Mouse (Mus musculus) lung, postnatal 0 days (tissue): ENCODE measurements around the gene 2300009A05Rik. TPM values are rescaled to one million over a fixed set of nuclear protein-coding genes. Genes with fewer than 3 reads are reported as not detected.

Experiments used
- ATAC-seq: fragments of 200-750 bp; cut with Nextera tagmentation; 2 replicates; pipeline ENCODE4 v1.8.0; 2017; ENCODE audit warnings: moderate library complexity
- DNase-seq: peaks from one replicate; pipeline ENCODE4 v3.0.0-alpha.2; 2016; ENCODE audit warnings: low spot score
- H3K27ac ChIP-seq: fragments of 300-500 bp; sonication (generic); 2 replicates; pipeline ENCODE4 v1.5.1; 2014; ENCODE audit warnings: antibody characterized with exemption, mild to moderate bottlenecking, low read length, mixed read lengths
- H3K27me3 ChIP-seq: fragments of 300-500 bp; sonication (generic); replicated peaks from 2 replicates; pipeline ENCODE4 v1.6.1; 2014; ENCODE audit warnings: low read length, mixed read lengths; ENCODE audit not compliant: insufficient read depth
- H3K36me3 ChIP-seq: fragments of 300-500 bp; sonication (generic); 2 replicates; pipeline ENCODE4 v1.6.1; 2014; ENCODE audit warnings: low read length, mixed read lengths; ENCODE audit not compliant: insufficient read depth
- H3K4me1 ChIP-seq: fragments of 300-500 bp; sonication (generic); 2 replicates; pipeline ENCODE4 v1.6.1; 2014; ENCODE audit warnings: antibody characterized with exemption, low read depth, low read length, mixed read lengths; ENCODE audit not compliant: insufficient read depth
- H3K4me2 ChIP-seq: fragments of 300-500 bp; sonication (generic); replicated peaks from 2 replicates; pipeline ENCODE4 v1.6.1; 2014; ENCODE audit warnings: low read depth, mild to moderate bottlenecking, low read length, moderate library complexity, mixed read lengths
- H3K4me3 ChIP-seq: fragments of 300-500 bp; sonication (generic); 2 replicates; pipeline ENCODE4 v1.5.1; 2014; ENCODE audit warnings: low read depth, low read length
- H3K9ac ChIP-seq: fragments of 300-500 bp; sonication (generic); replicated peaks from 2 replicates; pipeline ENCODE4 v1.6.1; 2014; ENCODE audit warnings: low read depth, mild to moderate bottlenecking
- H3K9me3 ChIP-seq: fragments of 300-500 bp; sonication (generic); 2 replicates; pipeline ENCODE4 v1.6.1; 2016; ENCODE audit warnings: low read length, mixed read lengths
- CTCF ChIP-seq: IDR thresholded peaks from 2 replicates; pipeline ENCODE4 v1.5.1; 2016; ENCODE audit warnings: antibody characterized with exemption, mild to moderate bottlenecking
- EP300 ChIP-seq: IDR thresholded peaks from 2 replicates; pipeline ENCODE4 v1.6.1; 2016; ENCODE audit warnings: antibody characterized with exemption, mild to moderate bottlenecking, control low read depth
- WGBS: fragments of 180-500 bp; shearing (Covaris S2); extraction: QIAGEN DNeasy Blood & Tissue Kit; methylation state at CpG from one replicate; pipeline ENCODE4 v1.1.7; 2014; 5-methylcytosine and 5-hydroxymethylcytosine counted together
- polyA plus RNA-seq: library from polyadenylated mRNA; unstranded; fragments of >200 nt; fragmentation: Nextera tagmentation; extraction: Ambion mirVana; gene quantifications from 2 replicates; pipeline ENCODE4 v1.2.1, GENCODE M21; 2015

The 2300009A05Rik gene
- polyA plus RNA-seq, 1 experiment from 2014 or later: 57.5 TPM

DNA sequence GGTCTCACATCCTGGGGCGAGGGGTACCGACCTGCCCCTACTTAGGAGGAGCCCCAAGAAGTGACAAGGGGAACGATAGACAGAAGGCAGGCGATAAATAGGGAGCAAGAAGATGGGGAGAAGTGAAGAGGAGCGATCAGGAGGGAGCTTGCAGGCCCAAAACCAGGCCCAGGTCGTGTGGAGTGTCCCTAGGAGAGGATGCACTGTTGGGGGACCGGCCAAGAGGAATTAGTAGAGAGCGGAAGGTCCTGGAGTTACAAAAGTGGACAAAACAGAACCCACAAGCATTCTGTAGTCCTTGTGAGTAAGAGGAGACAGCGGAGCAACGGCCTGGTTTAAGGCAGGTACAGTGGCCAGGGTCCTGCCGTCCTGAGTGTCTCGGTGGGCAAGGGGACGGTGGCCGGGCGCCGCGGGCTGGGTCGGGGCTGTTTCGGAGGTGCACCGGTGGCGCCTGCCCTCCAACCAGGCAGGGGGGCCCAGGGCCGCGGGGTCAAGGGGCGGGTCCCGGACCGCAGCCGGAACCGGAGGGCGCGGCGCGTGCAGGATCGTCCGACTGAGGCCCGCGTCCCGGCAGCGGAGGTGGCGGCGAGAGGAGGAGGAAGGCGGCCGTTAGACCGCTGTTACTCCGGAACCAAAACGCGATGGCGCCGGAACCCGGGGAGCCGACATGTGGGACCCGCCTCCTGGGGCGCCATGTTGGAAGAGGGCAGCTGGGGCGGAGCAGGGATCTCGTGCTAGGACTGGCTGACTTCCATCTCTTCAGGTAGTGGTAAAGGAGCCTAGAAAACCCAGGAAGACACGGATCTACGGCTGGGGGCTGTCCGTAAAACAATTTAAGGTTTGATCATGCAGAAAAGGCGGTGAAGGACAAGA is 21.5 kb downstream of the 2300009A05Rik start, which contains the start of gene Map2k5:
Map2k5 (minus strand) TSS at position 633 of the 873 bp plus-strand sequence.
- TF ChIP-seq CTCF (no peak), EP300 (no peak)
- no peaks in the 10 kb centered on the region for H3K9me3 ChIP-seq
- peak within 1 kb of the TSS; percentile 80 for H3K4me2 ChIP-seq
- H3K36me3 ChIP-seq: 0 out of 2 replicates have a peak, but pooled peaks cover 2% of the 10 kb centered on the region
- ATAC-seq (peak; percentile 97), DNase-seq (peak; percentile 93)
- peak within 1 kb of the TSS; percentile 80 for H3K4me3 ChIP-seq
- under 1% methylated on average over 41 of the region's 58 CpGs for WGBS
- peak within 1 kb of the TSS; percentile 72 for H3K9ac ChIP-seq
- H3K4me1 ChIP-seq: peaks cover 8% of the 10 kb centered on the region; the same call in 1 of the 2 replicates
- no peaks in the 10 kb centered on the region for H3K27me3 ChIP-seq
- peak within 1 kb of the TSS; percentile 90 for H3K27ac ChIP-seq

GRCm38 (mm10) chr9:63373315-63373714 is 25.7 kb downstream of the 2300009A05Rik start:
- H3K4me3 ChIP-seq: no peak overlapping the region
- WGBS: 64% methylated on average over 2 of the region's 2 CpGs
- DNase-seq (no peak), ATAC-seq (no peak)
- 0 out of 2 replicates have a peak, but pooled peaks cover 2% of the 10 kb centered on the region for H3K36me3 ChIP-seq
- H3K9me3 ChIP-seq: no peaks in the 10 kb centered on the region
- no peak overlapping the region for H3K4me2 ChIP-seq
- H3K27ac ChIP-seq: no peak overlapping the region
- H3K27me3 ChIP-seq: no peaks in the 10 kb centered on the region
- peaks cover 8% of the 10 kb centered on the region; the same call in 1 of the 2 replicates for H3K4me1 ChIP-seq
- TF ChIP-seq CTCF: no peak
- TF ChIP-seq EP300: no peak
- H3K9ac ChIP-seq: no peak overlapping the region

GRCm38 (mm10) chr9:63372541-63372940 is 26.5 kb downstream of the 2300009A05Rik start:
- H3K27me3 ChIP-seq: no peaks in the 10 kb centered on the region
- DNase-seq (no peak), ATAC-seq (no peak)
- TF ChIP-seq CTCF: no peak
- TF ChIP-seq EP300: no peak
- 0 out of 2 replicates have a peak, but pooled peaks cover 2% of the 10 kb centered on the region for H3K36me3 ChIP-seq
- no peak overlapping the region for H3K27ac ChIP-seq
- no peak overlapping the region for H3K4me2 ChIP-seq
- no peak overlapping the region for H3K9ac ChIP-seq
- 80% methylated on average over 8 of the region's 8 CpGs for whole genome bisulfite sequencing
- H3K9me3 ChIP-seq: no peaks in the 10 kb centered on the region
- H3K4me1 ChIP-seq: peaks cover 8% of the 10 kb centered on the region; the same call in 1 of the 2 replicates
- no peak overlapping the region for H3K4me3 ChIP-seq

DNA sequence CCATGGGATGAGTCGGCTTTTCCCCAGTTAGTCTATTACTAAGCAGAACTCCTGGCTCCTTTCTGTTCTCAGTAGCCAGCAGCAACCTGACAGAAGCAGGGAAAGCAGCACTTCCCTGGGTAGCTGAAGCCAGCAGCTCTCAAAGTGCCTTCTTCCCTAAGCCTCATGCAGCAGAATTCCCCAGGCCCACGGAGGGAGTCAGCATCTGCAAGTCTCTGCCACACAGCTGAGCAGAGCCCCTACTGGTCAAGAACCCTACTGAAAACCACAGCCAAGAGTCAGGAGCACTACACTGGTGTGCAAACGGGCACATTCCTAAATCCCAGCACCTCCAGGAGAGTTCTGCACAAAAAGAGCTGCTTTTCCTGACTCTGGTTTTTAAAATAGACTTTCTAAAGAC is 38.6 kb downstream of the 2300009A05Rik start:
- 0 out of 2 replicates have a peak, but pooled peaks cover 6% of the 10 kb centered on the region for H3K36me3 ChIP-seq
- WGBS: 57% methylated on average over 3 of the region's 3 CpGs
- no peaks in the 10 kb centered on the region for H3K9me3 ChIP-seq
- H3K4me3 ChIP-seq: no peak overlapping the region
- no peak for ATAC-seq
- no peak overlapping the region for H3K9ac ChIP-seq
- H3K4me1 ChIP-seq: no peaks in the 10 kb centered on the region
- no peaks in the 10 kb centered on the region for H3K27me3 ChIP-seq
- no peak overlapping the region for H3K4me2 ChIP-seq
- peak; percentile 41 for TF ChIP-seq CTCF
- TF ChIP-seq EP300: no peak
- no peak overlapping the region for H3K27ac ChIP-seq
- DNase-seq: no peak

GRCm38 (mm10) chr9:63359016-63359415 is 40.0 kb downstream of the 2300009A05Rik start:
- no peak for DNase-seq

GRCm38 (mm10) chr9:63356721-63357120 is 42.3 kb downstream of the 2300009A05Rik start:
- Histone ChIP-seq H3K27ac (no peak overlapping the region), H3K9ac (no peak overlapping the region), H3K4me2 (no peak overlapping the region), H3K4me3 (no peak overlapping the region), H3K36me3 (0 out of 2 replicates have a peak, but pooled peaks cover 6% of the 10 kb centered on the region), H3K4me1 (no peaks in the 10 kb centered on the region), H3K9me3 (no peaks in the 10 kb centered on the region), H3K27me3 (no peaks in the 10 kb centered on the region)
- 76% methylated on average over 4 of the region's 4 CpGs for WGBS
- DNase-seq (no peak), ATAC-seq (no peak)
- TF ChIP-seq CTCF (no peak), EP300 (no peak)

More at GRCm38 (mm10) chr9:63359016-63359415, 40.0 kb downstream of the 2300009A05Rik start:
- 92% methylated on average over 5 of the region's 5 CpGs for WGBS
- no peak for TF ChIP-seq CTCF
- no peak for TF ChIP-seq EP300
- Histone ChIP-seq H3K4me2 (no peak overlapping the region), H3K27me3 (no peaks in the 10 kb centered on the region), H3K4me3 (no peak overlapping the region), H3K9me3 (no peaks in the 10 kb centered on the region), H3K9ac (no peak overlapping the region), H3K4me1 (no peaks in the 10 kb centered on the region), H3K27ac (no peak overlapping the region), H3K36me3 (0 out of 2 replicates have a peak, but pooled peaks cover 6% of the 10 kb centered on the region)
- ATAC-seq: no peak
